Mouse (Mus musculus): ENCODE measurements at regions not wholly inside any gene's neighbourhood (a gene's known extent, or its start where the extent isn't known, plus 50 kb on each side); places are given as distances from the start of the nearest gene placed in this dataset.
A peak's percentile ranks its signal among the peaks of the same experiment; 100 is the strongest.

GRCm38 (mm10) chr15:70982719-70983118, 2851.6 kb upstream of the Gm6569 start:
- TF ChIP-seq CTCF (conservative IDR thresholded peaks at IDR 0.05), result no peak
- Histone ChIP-seq H3K4me3 (no peak overlapping the region), H3K27ac (no peak overlapping the region)
- DNase-seq (ENCODE audit: low spot score in 2 of 2), result no peak

- TF ChIP-seq CTCF (conservative IDR thresholded peaks at IDR 0.05), result no peak
- no peak overlapping the region for H3K27ac ChIP-seq
- no peak for DNase-seq (ENCODE audit: low spot score in 2 of 2)
- H3K4me3 ChIP-seq, result no peak overlapping the region
These were observed 2846.3 kb upstream of the Gm6569 start for GRCm38 (mm10) chr15:70987973-70988570.

GRCm38 (mm10) chr15:70993397-70993796, 2841.0 kb upstream of the Gm6569 start:
- H3K27ac ChIP-seq, result no peak overlapping the region
- no peak overlapping the region for H3K4me3 ChIP-seq
- TF ChIP-seq CTCF (conservative IDR thresholded peaks at IDR 0.05), result no peak
- DNase-seq (ENCODE audit: low spot score in 2 of 2), result no peak

- no peak overlapping the region for H3K27ac ChIP-seq
- no peak for DNase-seq (ENCODE audit: low spot score in 2 of 2)
- TF ChIP-seq CTCF (conservative IDR thresholded peaks at IDR 0.05), result no peak
- H3K4me3 ChIP-seq, result no peak overlapping the region
These were observed 2824.0 kb upstream of the Gm6569 start for GRCm38 (mm10) chr15:71010362-71010761.

- DNase-seq (ENCODE audit: low spot score in 2 of 2), result no peak
- Histone ChIP-seq H3K4me3 (no peak overlapping the region), H3K27ac (no peak overlapping the region)
- TF ChIP-seq CTCF (conservative IDR thresholded peaks at IDR 0.05), result no peak
These were observed 2823.6 kb upstream of the Gm6569 start for GRCm38 (mm10) chr15:71010773-71011172.

- no peak for DNase-seq (ENCODE audit: low spot score in 2 of 2)
- Histone ChIP-seq H3K27ac (no peak overlapping the region), H3K4me3 (no peak overlapping the region)
- no peak for TF ChIP-seq CTCF (conservative IDR thresholded peaks at IDR 0.05)
These were observed 2780.0 kb upstream of the Gm6569 start for GRCm38 (mm10) chr15:71054251-71054852.

- H3K27ac ChIP-seq, result no peak overlapping the region
- no peak for TF ChIP-seq CTCF (conservative IDR thresholded peaks at IDR 0.05)
- H3K4me3 ChIP-seq, result no peak overlapping the region
- DNase-seq (ENCODE audit: low spot score in 2 of 2), result no peak
These were observed 2747.9 kb upstream of the Gm6569 start for GRCm38 (mm10) chr15:71086367-71086997.

GRCm38 (mm10) chr15:71099111-71099510, 2735.2 kb upstream of the Gm6569 start:
- no peak for TF ChIP-seq CTCF (conservative IDR thresholded peaks at IDR 0.05)
- H3K4me3 ChIP-seq, result no peak overlapping the region
- peak; percentile 20 to 54 for DNase-seq (ENCODE audit: low spot score in 2 of 2)
- no peak overlapping the region for H3K27ac ChIP-seq

- Histone ChIP-seq H3K4me3 (no peak overlapping the region), H3K27ac (no peak overlapping the region)
- TF ChIP-seq CTCF (conservative IDR thresholded peaks at IDR 0.05), result no peak
- no peak for DNase-seq (ENCODE audit: low spot score in 2 of 2)
These were observed 2704.6 kb upstream of the Gm6569 start for GRCm38 (mm10) chr15:71129802-71130201.

GRCm38 (mm10) chr15:71157680-71158079, 2676.7 kb upstream of the Gm6569 start:
- TF ChIP-seq CTCF (conservative IDR thresholded peaks at IDR 0.05), result no peak
- DNase-seq (ENCODE audit: low spot score in 2 of 2), result no peak
- H3K27ac ChIP-seq, result no peak overlapping the region
- H3K4me3 ChIP-seq, result no peak overlapping the region

GRCm38 (mm10) chr15:71162097-71162496, 2672.3 kb upstream of the Gm6569 start:
- TF ChIP-seq CTCF (conservative IDR thresholded peaks at IDR 0.05), result no peak
- H3K27ac ChIP-seq, result no peak overlapping the region
- H3K4me3 ChIP-seq, result no peak overlapping the region
- DNase-seq (ENCODE audit: low spot score in 2 of 2), result no peak

GRCm38 (mm10) chr15:71195011-71195739, 2639.2 kb upstream of the Gm6569 start:
- peak; percentile 36 to 44 for DNase-seq (ENCODE audit: low spot score in 2 of 2)
- peak; percentile 77 for TF ChIP-seq CTCF (conservative IDR thresholded peaks at IDR 0.05)
- H3K27ac ChIP-seq, result no peak overlapping the region
- no peak overlapping the region for H3K4me3 ChIP-seq

GRCm38 (mm10) chr15:71240647-71241351, 2593.6 kb upstream of the Gm6569 start:
- H3K27ac ChIP-seq, result no peak overlapping the region
- peak; percentile 87 to 94 for DNase-seq (ENCODE audit: low spot score in 2 of 2)
- H3K4me3 ChIP-seq, result no peak overlapping the region
- peak; percentile 92 for TF ChIP-seq CTCF (conservative IDR thresholded peaks at IDR 0.05)
